Mouse (Mus musculus) C2C12 (cell line): Measurements from ENCODE around the gene Izumo1r.

Experiments used
- CTCF ChIP-seq: IDR thresholded peaks from one replicate; pipeline ENCODE4 v1.5.1; 2011; ENCODE audit not compliant: control insufficient read depth, insufficient read depth, insufficient read length
- FOSL1 ChIP-seq: IDR thresholded peaks from one replicate; pipeline ENCODE4 v1.8.0; 2011; ENCODE audit warnings: mild to moderate bottlenecking, low read length; ENCODE audit not compliant: poor library complexity, insufficient read depth, severe bottlenecking
- MAX ChIP-seq: IDR thresholded peaks from one replicate; pipeline ENCODE4 v1.6.1; 2011; ENCODE audit warnings: mild to moderate bottlenecking, control low read depth

GRCm38 (mm10) chr9:14942143-14942720 lies 38.5 kb upstream of the Izumo1r start:
- no peak for TF ChIP-seq CTCF
- TF ChIP-seq MAX = no peak
- no peak for TF ChIP-seq FOSL1
